Mouse (Mus musculus) MEL (cell line): Measurements from ENCODE around the gene Hist2h2ac. TPM values are rescaled to one million over a fixed set of nuclear protein-coding genes. Genes with fewer than 3 reads are reported as not detected.

ENCODE experiments used
- DNase-seq: peaks from one replicate; pipeline ENCODE4 v3.0.0; 2011; ENCODE audit warnings: low read depth, low spot score
- H3K27ac ChIP-seq: 2 replicates; pipeline ENCODE4 v1.5.1; 2012; ENCODE audit warnings: low read depth, mild to moderate bottlenecking, control low read depth, low read length, moderate library complexity; ENCODE audit not compliant: control insufficient read depth
- H3K27me3 ChIP-seq, 2 experiments: fragments of 150-350 bp in 1 of 2; sonication (generic) in 1 of 2; 2 replicates each; pipeline ENCODE4 v1.6.1; 2012; ENCODE audit warnings: low read length in 2 of 2, mild to moderate bottlenecking in 2 of 2, improper control_type of control experiment in 1 of 2, moderate library complexity in 1 of 2; ENCODE audit not compliant: insufficient read depth in 2 of 2, control insufficient read depth in 1 of 2
- H3K36me3 ChIP-seq, 2 experiments: 2 replicates each; pipeline ENCODE4 v1.6.1; 2012 to 2014; ENCODE audit warnings: low read length in 2 of 2, improper control_type of control experiment in 1 of 2, inconsistent platforms in 1 of 2, mild to moderate bottlenecking in 1 of 2; ENCODE audit not compliant: insufficient read depth in 2 of 2, control insufficient read depth in 1 of 2
- H3K4me1 ChIP-seq, 2 experiments: fragments of 150-350 bp in 1 of 2; sonication (generic) in 1 of 2; 2 replicates each; pipeline ENCODE4 v1.6.1; 2012; ENCODE audit warnings: low read length in 2 of 2, improper control_type of control experiment in 1 of 2, mild to moderate bottlenecking in 1 of 2; ENCODE audit not compliant: insufficient read depth in 2 of 2, control insufficient read depth in 1 of 2
- H3K4me3 ChIP-seq, 2 experiments: fragments of 150-350 bp in 1 of 2; sonication (generic) in 1 of 2; 2 replicates each; pipeline ENCODE4 v1.5.1; 2012; ENCODE audit warnings: low read depth in 2 of 2, low read length in 2 of 2, mild to moderate bottlenecking in 2 of 2, moderate library complexity in 2 of 2, control low read depth in 1 of 2, improper control_type of control experiment in 1 of 2; ENCODE audit not compliant: control insufficient read depth in 1 of 2, insufficient read depth in 1 of 2
- H3K79me2 ChIP-seq: 2 replicates; pipeline ENCODE4 v1.6.1; 2012; ENCODE audit warnings: mild to moderate bottlenecking, low read length, moderate library complexity; ENCODE audit not compliant: control insufficient read depth, poor library complexity, insufficient read depth
- H3K9ac ChIP-seq: 2 replicates; pipeline ENCODE4 v1.6.1; 2012; ENCODE audit warnings: low read depth, mild to moderate bottlenecking, control low read depth, low read length, moderate library complexity; ENCODE audit not compliant: control insufficient read depth, poor library complexity, severe bottlenecking
- H3K9me3 ChIP-seq: fragments of 150-350 bp; sonication (generic); replicated peaks from 2 replicates; pipeline ENCODE4 v1.6.1; 2012; ENCODE audit warnings: mild to moderate bottlenecking, low read length, improper control_type of control experiment, moderate library complexity; ENCODE audit not compliant: insufficient read depth
- CHD2 ChIP-seq: IDR thresholded peaks from 2 replicates; pipeline ENCODE4 v1.6.1; 2011; ENCODE audit warnings: low read length, improper control_type of control experiment
- CTCF ChIP-seq, 3 experiments: IDR thresholded peaks in 2 of 3; conservative IDR thresholded peaks in 1 of 3; 2 replicates each; pipeline ENCODE4 v1.5.1; 2011 to 2012; ENCODE audit warnings: low read length in 3 of 3, low read depth in 2 of 3, mild to moderate bottlenecking in 2 of 3, improper control_type of control experiment in 1 of 3, inconsistent platforms in 1 of 3, mixed read lengths in 1 of 3, moderate library complexity in 1 of 3; ENCODE audit not compliant: control insufficient read depth in 1 of 3, insufficient read depth in 1 of 3, poor library complexity in 1 of 3, severe bottlenecking in 1 of 3
- E2F4 ChIP-seq: IDR thresholded peaks from 2 replicates; pipeline ENCODE4 v1.6.1; 2011; ENCODE audit warnings: low read depth, low read length, improper control_type of control experiment, borderline replicate concordance
- ELF1 ChIP-seq: IDR thresholded peaks from 2 replicates; pipeline ENCODE4 v1.6.1; 2014; ENCODE audit warnings: low read depth, mild to moderate bottlenecking, inconsistent platforms, low read length, improper control_type of control experiment, moderate library complexity
- EP300 ChIP-seq, 2 experiments: IDR thresholded peaks; 2 replicates each; pipeline ENCODE4 v1.6.1; 2011; ENCODE audit warnings: improper control_type of control experiment in 2 of 2, low read length in 2 of 2, low read depth in 1 of 2, mild to moderate bottlenecking in 1 of 2
- GABPA ChIP-seq: IDR thresholded peaks from 2 replicates; pipeline ENCODE4 v1.6.1; 2012; ENCODE audit warnings: low read depth, mild to moderate bottlenecking, inconsistent platforms, low read length, improper control_type of control experiment, moderate library complexity
- GATA1 ChIP-seq: IDR thresholded peaks from 2 replicates; pipeline ENCODE4 v1.6.1; 2011; ENCODE audit warnings: low read depth, low read length, improper control_type of control experiment
- HCFC1 ChIP-seq: IDR thresholded peaks from 2 replicates; pipeline ENCODE4 v1.6.1; 2012; ENCODE audit warnings: low read depth, mild to moderate bottlenecking, inconsistent platforms, low read length, improper control_type of control experiment, moderate library complexity
- JUND ChIP-seq: IDR thresholded peaks from 2 replicates; pipeline ENCODE4 v1.6.1; 2011; ENCODE audit warnings: low read depth, mild to moderate bottlenecking, improper control_type of control experiment, low read length
- KAT2A ChIP-seq: conservative IDR thresholded peaks from 2 replicates; pipeline ENCODE4 v1.6.1; 2012; ENCODE audit warnings: low read depth, low read length, improper control_type of control experiment, inconsistent platforms
- MAZ ChIP-seq: IDR thresholded peaks from 2 replicates; pipeline ENCODE4 v1.6.1; 2012; ENCODE audit warnings: low read depth, mild to moderate bottlenecking, inconsistent platforms, low read length, improper control_type of control experiment
- MXI1 ChIP-seq: IDR thresholded peaks from 2 replicates; pipeline ENCODE4 v1.6.1; 2011; ENCODE audit warnings: mild to moderate bottlenecking, low read depth, low read length, improper control_type of control experiment
- MYB ChIP-seq: IDR thresholded peaks from 2 replicates; pipeline ENCODE4 v1.6.1; 2011; ENCODE audit warnings: mild to moderate bottlenecking, low read depth, low read length, improper control_type of control experiment
- MYC ChIP-seq: IDR thresholded peaks from 2 replicates; pipeline ENCODE4 v1.6.1; 2011; ENCODE audit warnings: low read depth, mild to moderate bottlenecking, low read length, improper control_type of control experiment, moderate library complexity
- NRF1 ChIP-seq: IDR thresholded peaks from 2 replicates; pipeline ENCODE4 v1.6.1; 2014; ENCODE audit warnings: low read depth, mild to moderate bottlenecking, inconsistent platforms, low read length, improper control_type of control experiment, moderate library complexity; ENCODE audit not compliant: poor library complexity, insufficient read depth, severe bottlenecking
- POLR2A ChIP-seq, 2 experiments: IDR thresholded peaks; 2 replicates each; pipeline ENCODE4 v1.6.1; 2011 to 2012; ENCODE audit warnings: low read length in 2 of 2, mild to moderate bottlenecking in 2 of 2, control low read depth in 1 of 2, improper control_type of control experiment in 1 of 2, low read depth in 1 of 2, moderate library complexity in 1 of 2; ENCODE audit not compliant: control insufficient read depth in 1 of 2, insufficient read depth in 1 of 2, poor library complexity in 1 of 2
- POLR2AphosphoS5 ChIP-seq: IDR thresholded peaks from 2 replicates; pipeline ENCODE4 v1.6.1; 2012; ENCODE audit warnings: low read depth, borderline replicate concordance, mild to moderate bottlenecking, inconsistent platforms, low read length, moderate library complexity, mixed read lengths
- SIN3A ChIP-seq: IDR thresholded peaks from 2 replicates; pipeline ENCODE4 v1.6.1; 2012; ENCODE audit warnings: low read length, improper control_type of control experiment, inconsistent platforms
- TAL1 ChIP-seq: IDR thresholded peaks from 2 replicates; pipeline ENCODE4 v1.6.1; 2012; ENCODE audit warnings: mild to moderate bottlenecking, inconsistent platforms, low read length, moderate library complexity, mixed read lengths
- UBTF ChIP-seq: IDR thresholded peaks from 2 replicates; pipeline ENCODE4 v1.6.1; 2012; ENCODE audit warnings: low read depth, mild to moderate bottlenecking, inconsistent platforms, low read length, improper control_type of control experiment, moderate library complexity, borderline replicate concordance; ENCODE audit not compliant: insufficient read depth
- USF1 ChIP-seq: IDR thresholded peaks from 2 replicates; pipeline ENCODE4 v1.6.1; 2014; ENCODE audit warnings: low read depth, mild to moderate bottlenecking, inconsistent platforms, low read length, improper control_type of control experiment, moderate library complexity
- USF2 ChIP-seq, 2 experiments: IDR thresholded peaks; 2 replicates each; pipeline ENCODE4 v1.6.1; 2011 to 2012; ENCODE audit warnings: improper control_type of control experiment in 2 of 2, low read length in 2 of 2, borderline replicate concordance in 1 of 2, inconsistent platforms in 1 of 2, low read depth in 1 of 2, mild to moderate bottlenecking in 1 of 2; ENCODE audit not compliant: insufficient read depth in 1 of 2
- ZC3H11A ChIP-seq: IDR thresholded peaks from 2 replicates; pipeline ENCODE4 v1.6.1; 2012; ENCODE audit warnings: low read depth, mild to moderate bottlenecking, inconsistent platforms, low read length, improper control_type of control experiment
- ZKSCAN1 ChIP-seq: IDR thresholded peaks from 2 replicates; pipeline ENCODE4 v1.6.1; 2012; ENCODE audit warnings: low read depth, mild to moderate bottlenecking, inconsistent platforms, low read length, improper control_type of control experiment, moderate library complexity
- ZMIZ1 ChIP-seq: IDR thresholded peaks from 2 replicates; pipeline ENCODE4 v1.6.1; 2012; ENCODE audit warnings: low read depth, mild to moderate bottlenecking, inconsistent platforms, low read length, improper control_type of control experiment, moderate library complexity
- ZNF384 ChIP-seq: IDR thresholded peaks from 2 replicates; pipeline ENCODE4 v1.6.1; 2012; ENCODE audit warnings: low read depth, mild to moderate bottlenecking, inconsistent platforms, low read length, improper control_type of control experiment
- polyA plus RNA-seq, 2 experiments: library from polyadenylated mRNA; stranded (reverse) in 1 of 2; unstranded in 1 of 2; fragments of >175 nt in 1 of 2; fragments of >200 nt in 1 of 2; gene quantifications; 2 replicates each; pipeline versions ENCODE4 v1.2.1 to v1.2.4; 2012; ENCODE audit warnings: low replicate concordance in 2 of 2, low read depth in 1 of 2; ENCODE audit not compliant: insufficient read length in 2 of 2, insufficient read depth in 1 of 2, missing spikeins in 1 of 2
- total RNA-seq: library from RNA; depleted of rRNA; stranded (reverse); fragments of 300-350 nt; gene quantifications from 2 replicates; pipeline ENCODE4 v1.2.3, GENCODE M21; 2012

Hist2h2ac gene
- total and polyA plus RNA-seq, 3 experiments: 4.8 to 2,824 TPM; not detected in 1

DNA sequence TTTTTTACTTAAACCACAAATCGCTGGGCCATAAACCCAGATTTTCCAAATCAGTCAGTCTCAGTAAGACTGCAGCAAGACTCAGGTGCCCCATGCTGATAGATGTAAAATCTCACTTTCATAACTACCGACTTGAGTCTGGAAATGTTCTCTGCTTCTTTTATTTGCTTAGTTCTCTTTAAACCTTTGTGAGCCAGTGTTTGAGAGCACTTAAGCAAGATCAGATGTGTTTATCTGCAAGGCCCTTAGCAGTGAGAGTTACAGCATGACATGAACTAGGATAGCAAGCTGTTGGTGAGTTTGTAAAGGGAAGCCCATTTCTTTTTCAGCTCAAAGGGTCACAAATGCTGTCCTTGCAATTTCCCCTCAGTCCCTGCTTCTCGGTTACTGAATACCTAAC, 36.5 kb upstream of the Hist2h2ac start:
- peak; percentile 51 for DNase-seq
- Histone ChIP-seq H3K79me2 (no peaks in the 10 kb centered on the region), H3K36me3 (peaks cover 0 to 55% of the 10 kb centered on the region in 2 experiments; a peak in 2 of 4 replicates), H3K27me3 (no peaks in the 10 kb centered on the region), H3K4me3 (no peak overlapping the region), H3K27ac (no peak overlapping the region), H3K4me1 (peaks cover 28 to 61% of the 10 kb centered on the region in 2 experiments), H3K9ac (no peak overlapping the region), H3K9me3 (no peaks in the 10 kb centered on the region)
- TF ChIP-seq GATA1: no peak
- no peak for TF ChIP-seq E2F4
- no peak for TF ChIP-seq MXI1
- TF ChIP-seq CTCF (IDR thresholded peaks at IDR 0.05 in 2 of 3, conservative IDR thresholded peaks at IDR 0.05 in 1 of 3; ENCODE audit: control insufficient read depth in 1 of 3, insufficient read depth in 1 of 3, low read depth in 2 of 3, low read length in 3 of 3, poor library complexity in 1 of 3, severe bottlenecking in 1 of 3): no peak
- no peak for TF ChIP-seq ZNF384
- TF ChIP-seq HCFC1: no peak
- TF ChIP-seq ZC3H11A: no peak
- TF ChIP-seq EP300 (IDR thresholded peaks at IDR 0.05; ENCODE audit: low read depth in 1 of 2, low read length in 2 of 2): no peak
- TF ChIP-seq JUND: no peak
- TF ChIP-seq TAL1: no peak
- no peak for TF ChIP-seq UBTF
- TF ChIP-seq CHD2: no peak
- no peak for TF ChIP-seq POLR2A (IDR thresholded peaks at IDR 0.05; ENCODE audit: control insufficient read depth in 1 of 2, insufficient read depth in 1 of 2, low read depth in 1 of 2, low read length in 2 of 2, poor library complexity in 1 of 2)
- TF ChIP-seq USF1: no peak
- TF ChIP-seq MAZ: no peak
- TF ChIP-seq MYC: no peak
- no peak for TF ChIP-seq MYB
- no peak for TF ChIP-seq SIN3A
- TF ChIP-seq ELF1: no peak
- TF ChIP-seq KAT2A: no peak

DNA sequence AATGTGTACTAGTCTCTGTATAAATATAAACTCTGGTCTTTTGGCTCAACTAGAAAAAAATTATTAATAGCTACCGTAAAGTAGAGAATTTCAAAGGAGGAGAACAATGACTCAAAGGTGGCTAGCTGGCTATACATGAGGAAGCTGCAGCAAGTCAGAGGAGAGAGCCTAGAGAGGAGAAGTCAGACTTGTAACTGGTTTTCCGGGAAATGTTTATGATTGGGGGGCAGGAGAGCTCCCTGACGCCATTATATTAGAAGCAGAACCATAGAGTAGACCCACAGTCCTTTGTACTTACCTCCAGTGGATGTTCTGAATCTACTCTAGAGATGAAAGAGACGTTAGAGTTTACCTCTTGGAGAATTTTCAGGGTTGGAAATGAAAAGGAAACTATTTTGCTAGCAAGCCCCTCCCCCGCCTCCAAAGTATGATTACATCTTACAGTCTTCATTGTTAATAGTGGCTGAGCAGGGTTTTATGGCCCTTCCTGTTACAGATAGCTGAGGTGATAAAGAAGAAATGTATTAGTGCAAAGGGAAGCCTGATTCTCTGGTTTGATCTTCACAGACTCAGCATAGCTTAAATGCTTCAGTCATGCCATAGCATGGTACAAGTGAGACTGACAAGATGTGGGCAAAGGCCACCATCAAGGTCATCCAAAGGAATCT, 35.4 kb upstream of the Hist2h2ac start:
- Histone ChIP-seq H3K4me1 (peaks cover 28 to 57% of the 10 kb centered on the region in 2 experiments), H3K36me3 (peaks cover 0 to 50% of the 10 kb centered on the region in 2 experiments; a peak in 2 of 4 replicates), H3K4me3 (peak overlapping the region; percentile 11 to 44; a peak in 3 of 4 replicates), H3K27ac (peak overlapping the region; percentile 58), H3K9ac (peak overlapping the region; percentile 54), H3K9me3 (no peaks in the 10 kb centered on the region), H3K79me2 (no peaks in the 10 kb centered on the region), H3K27me3 (no peaks in the 10 kb centered on the region)
- DNase-seq: peak; percentile 66
- TF ChIP-seq ZMIZ1 (no peak), GABPA (no peak), ZKSCAN1 (no peak), HCFC1 (no peak), USF2 (IDR thresholded peaks at IDR 0.05; ENCODE audit: borderline replicate concordance in 1 of 2, insufficient read depth in 1 of 2, low read depth in 1 of 2, low read length in 2 of 2) (no peak), USF1 (no peak), NRF1 (no peak), POLR2AphosphoS5 (no peak), UBTF (no peak), CHD2 (no peak)
